Mouse (Mus musculus) lung, embryonic 14.5 days (tissue): ENCODE measurements at regions not wholly inside any gene's neighbourhood (a gene's known extent, or its start where the extent isn't known, plus 50 kb on each side); places are given as distances from the start of the nearest gene placed in this dataset.

Experiments used
- ATAC-seq: fragments of 200-750 bp; cut with Nextera tagmentation; 2 replicates; pipeline ENCODE4 v1.8.0; 2017; ENCODE audit warnings: mild to moderate bottlenecking, moderate TSS enrichment, moderate library complexity; ENCODE audit not compliant: insufficient read depth
- DNase-seq: peaks from one replicate; pipeline ENCODE4 v3.0.0-alpha.2; 2015
- H3K27ac ChIP-seq: fragments of 300-500 bp; sonication (generic); 2 replicates; pipeline ENCODE4 v1.5.1; 2014; ENCODE audit warnings: low read depth, mild to moderate bottlenecking, moderate library complexity
- H3K27me3 ChIP-seq: fragments of 300-500 bp; sonication (generic); 2 replicates; pipeline ENCODE4 v1.6.1; 2014; ENCODE audit warnings: low read length, control low read depth; ENCODE audit not compliant: insufficient read depth
- H3K36me3 ChIP-seq: fragments of 300-500 bp; sonication (generic); 2 replicates; pipeline ENCODE4 v1.6.1; 2014; ENCODE audit warnings: control low read depth; ENCODE audit not compliant: insufficient read depth
- H3K4me1 ChIP-seq: fragments of 300-500 bp; sonication (generic); 2 replicates; pipeline ENCODE4 v1.6.1; 2014; ENCODE audit warnings: antibody characterized with exemption, control low read depth; ENCODE audit not compliant: insufficient read depth
- H3K4me2 ChIP-seq: fragments of 300-500 bp; sonication (generic); 2 replicates; pipeline ENCODE4 v1.6.1; 2014; ENCODE audit warnings: mild to moderate bottlenecking
- H3K4me3 ChIP-seq: fragments of 300-500 bp; sonication (generic); 2 replicates; pipeline ENCODE4 v1.5.1; 2014; ENCODE audit warnings: low read depth, low read length
- H3K9ac ChIP-seq: fragments of 300-500 bp; sonication (generic); 2 replicates; pipeline ENCODE4 v1.6.1; 2014
- H3K9me3 ChIP-seq: fragments of 300-500 bp; sonication (generic); 2 replicates; pipeline ENCODE4 v1.6.1; 2016; ENCODE audit warnings: low read depth, low read length, control low read depth
- CTCF ChIP-seq: IDR thresholded peaks from 2 replicates; pipeline ENCODE4 v1.5.1; 2016; ENCODE audit warnings: antibody characterized with exemption, low read depth
- WGBS: fragments of 180-500 bp; shearing (Covaris S2); extraction: QIAGEN DNeasy Blood & Tissue Kit; methylation state at CpG from one replicate; pipeline ENCODE4 v1.1.7; 2014; 5-methylcytosine and 5-hydroxymethylcytosine counted together

GRCm38 (mm10) chrX:85481326-85481725, 92.5 kb upstream of the Tab3 start:
- DNase-seq: peak; percentile 56
- TF ChIP-seq CTCF: peak; percentile 64
- no peak overlapping the region for H3K27ac ChIP-seq
- WGBS: 42% methylated on average over 5 of the region's 5 CpGs
- no peaks in the 10 kb centered on the region for H3K27me3 ChIP-seq
- H3K9ac ChIP-seq: no peak overlapping the region
- no peaks in the 10 kb centered on the region for H3K36me3 ChIP-seq
- H3K4me1 ChIP-seq: no peaks in the 10 kb centered on the region
- no peak overlapping the region for H3K4me2 ChIP-seq
- no peak overlapping the region for H3K4me3 ChIP-seq
- no peak for ATAC-seq
- no peaks in the 10 kb centered on the region for H3K9me3 ChIP-seq

GRCm38 (mm10) chrX:85496943-85497342, 76.9 kb upstream of the Tab3 start:
- H3K27ac ChIP-seq: no peak overlapping the region
- no peak overlapping the region for H3K4me2 ChIP-seq
- H3K9ac ChIP-seq: no peak overlapping the region
- ATAC-seq (no peak), DNase-seq (no peak)
- no peaks in the 10 kb centered on the region for H3K4me1 ChIP-seq
- no peaks in the 10 kb centered on the region for H3K9me3 ChIP-seq
- H3K36me3 ChIP-seq: no peaks in the 10 kb centered on the region
- peak; percentile 16; the same call in 1 of the 2 replicates for TF ChIP-seq CTCF
- H3K4me3 ChIP-seq: no peak overlapping the region
- WGBS: 71% methylated on average over 1 of the region's 1 CpGs
- H3K27me3 ChIP-seq: no peaks in the 10 kb centered on the region
